Mouse (Mus musculus): Measurements from ENCODE around the gene Ank3. TPM values are rescaled to one million over a fixed set of nuclear protein-coding genes. Genes with fewer than 3 reads are reported as not detected.

The Ank3 gene
- polyA plus RNA-seq, 1 experiment from 2014 or later = 68.1 TPM

DNA sequence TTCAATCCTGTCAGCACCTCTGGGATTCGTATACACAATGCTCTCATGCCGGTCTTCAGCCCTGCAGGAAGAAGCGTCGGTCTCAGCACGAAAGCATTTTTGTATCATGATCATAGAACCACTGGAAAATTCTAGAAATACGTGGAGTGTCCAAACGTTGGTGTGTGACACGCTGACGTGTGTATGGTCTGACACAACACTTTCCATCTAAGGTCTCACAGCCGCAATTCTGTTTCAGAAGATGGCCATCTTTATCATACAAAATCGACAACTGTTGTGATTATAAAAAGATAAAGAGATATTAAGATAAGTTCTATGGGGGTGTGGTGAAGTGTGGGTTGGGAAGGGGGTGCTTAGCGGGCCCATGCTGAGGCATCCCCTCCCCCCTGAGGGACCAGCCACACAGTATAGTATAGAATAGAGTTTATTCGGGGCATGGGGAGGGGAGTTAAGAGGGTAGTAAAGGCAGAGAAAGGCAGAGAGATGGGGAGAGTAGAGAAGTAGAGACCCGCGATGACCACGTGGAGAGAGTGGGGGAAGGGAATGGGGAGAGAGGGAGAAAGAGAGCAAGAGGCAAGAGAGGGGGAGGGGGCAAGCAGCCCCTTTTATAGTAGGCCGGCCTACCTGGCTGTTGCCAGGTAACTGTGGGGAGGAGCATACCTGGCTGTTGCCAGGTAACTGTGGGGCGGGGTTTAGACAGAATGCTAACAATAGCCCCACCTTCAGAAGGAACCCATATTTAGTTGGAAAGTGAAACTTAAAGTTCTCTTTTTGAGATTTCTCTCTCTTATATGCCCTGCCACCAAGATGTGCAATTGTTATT is 172.1 kb downstream of the Ank3 start:
- H3K4me2 ChIP-seq = peak overlapping the region; percentile 50
- no peaks in the 10 kb centered on the region for H3K9me3 ChIP-seq
- no peak for ATAC-seq (ENCODE audit: low FRiP score)
- peaks cover 33% of the 10 kb centered on the region; the same call in 1 of the 2 replicates for H3K27me3 ChIP-seq
- H3K4me1 ChIP-seq = peaks cover 47% of the 10 kb centered on the region
- peak overlapping the region; percentile 22 for H3K4me3 ChIP-seq (replicated peaks)
- no peak overlapping the region for H3K9ac ChIP-seq
- H3K36me3 ChIP-seq (replicated peaks) = no peaks in the 10 kb centered on the region
- no peak overlapping the region for H3K27ac ChIP-seq
- WGBS = 43% methylated on average over 18 of the region's 18 CpGs

DNA sequence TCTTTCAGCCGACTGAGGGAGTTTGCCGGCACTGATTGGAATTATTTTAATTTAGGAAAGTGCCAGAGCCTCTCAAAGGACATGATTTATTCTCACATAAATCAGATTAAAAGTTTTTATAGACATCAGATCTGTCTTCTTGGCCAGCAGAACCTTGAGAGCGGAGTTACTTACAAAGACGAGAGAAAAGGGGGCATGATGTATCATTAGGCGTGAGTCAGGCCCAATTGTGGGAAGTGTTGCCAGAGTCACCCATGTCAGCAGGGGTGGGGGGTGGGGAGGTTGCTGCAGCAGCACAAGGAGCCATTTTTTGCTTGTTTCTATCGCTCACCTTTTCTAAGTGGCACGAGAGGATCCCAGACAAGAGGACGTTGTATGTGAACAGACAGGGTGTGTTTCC is 172.8 kb downstream of the Ank3 start:
- Histone ChIP-seq H3K27me3 (peaks cover 33% of the 10 kb centered on the region; the same call in 1 of the 2 replicates), H3K36me3 (replicated peaks) (no peaks in the 10 kb centered on the region), H3K9ac (no peak overlapping the region), H3K27ac (no peak overlapping the region), H3K4me2 (peak overlapping the region; percentile 50), H3K9me3 (no peaks in the 10 kb centered on the region), H3K4me1 (peaks cover 51% of the 10 kb centered on the region), H3K4me3 (replicated peaks) (peak overlapping the region; percentile 22)
- no peak for ATAC-seq (ENCODE audit: low FRiP score)
- WGBS = under 1% methylated on average over 8 of the region's 8 CpGs

DNA sequence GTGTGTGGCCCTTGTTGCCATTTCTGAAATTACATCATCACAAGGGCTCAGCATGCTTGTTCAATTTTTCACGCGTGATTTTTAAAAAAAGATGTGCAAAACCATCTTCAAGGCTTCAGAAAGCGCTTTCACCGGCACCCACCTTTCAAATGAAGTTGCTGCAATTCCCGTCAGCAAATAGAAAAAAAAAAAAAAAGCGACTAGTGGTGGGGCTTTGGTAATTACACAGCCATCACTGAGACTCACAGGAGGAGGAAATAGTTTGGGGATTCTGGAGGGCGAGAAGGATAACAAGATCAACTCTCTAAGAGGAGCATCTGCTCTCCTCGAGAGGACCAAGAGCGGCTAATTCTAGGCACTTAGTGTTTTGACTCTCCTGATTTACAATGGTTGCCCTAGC is 173.4 kb downstream of the Ank3 start:
- H3K27ac ChIP-seq = no peak overlapping the region
- peaks cover 51% of the 10 kb centered on the region for H3K4me1 ChIP-seq
- H3K4me3 ChIP-seq (replicated peaks) = peak overlapping the region; percentile 22
- H3K9ac ChIP-seq = no peak overlapping the region
- no peaks in the 10 kb centered on the region for H3K36me3 ChIP-seq (replicated peaks)
- H3K9me3 ChIP-seq = no peaks in the 10 kb centered on the region
- 2% methylated on average over 9 of the region's 9 CpGs for WGBS
- H3K4me2 ChIP-seq = peak overlapping the region; percentile 50
- no peak for ATAC-seq (ENCODE audit: low FRiP score)
- H3K27me3 ChIP-seq = peaks cover 33% of the 10 kb centered on the region; the same call in 1 of the 2 replicates

DNA sequence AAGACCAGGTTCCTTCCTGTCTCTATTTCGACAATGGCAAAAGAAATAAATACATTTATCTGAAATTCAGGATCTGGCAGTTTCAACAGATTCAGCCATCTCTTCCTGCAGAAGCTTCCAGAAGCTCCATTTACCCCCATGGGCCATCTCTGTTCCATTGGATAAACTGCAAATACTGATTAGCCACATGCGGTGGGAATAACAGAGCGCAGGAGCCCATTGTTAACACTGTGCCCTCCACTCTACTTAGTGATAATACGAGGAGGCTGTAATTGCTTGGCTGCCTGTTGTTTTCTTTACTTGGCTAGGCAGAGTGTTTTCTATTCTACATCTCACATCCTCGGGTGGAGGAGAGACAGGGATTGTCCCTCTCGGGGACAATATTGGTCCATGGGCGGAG is 174.5 kb downstream of the Ank3 start:
- ATAC-seq (ENCODE audit: low FRiP score) = 0 out of 2 replicates have a peak, but pooled peaks have one; percentile 5

DNA sequence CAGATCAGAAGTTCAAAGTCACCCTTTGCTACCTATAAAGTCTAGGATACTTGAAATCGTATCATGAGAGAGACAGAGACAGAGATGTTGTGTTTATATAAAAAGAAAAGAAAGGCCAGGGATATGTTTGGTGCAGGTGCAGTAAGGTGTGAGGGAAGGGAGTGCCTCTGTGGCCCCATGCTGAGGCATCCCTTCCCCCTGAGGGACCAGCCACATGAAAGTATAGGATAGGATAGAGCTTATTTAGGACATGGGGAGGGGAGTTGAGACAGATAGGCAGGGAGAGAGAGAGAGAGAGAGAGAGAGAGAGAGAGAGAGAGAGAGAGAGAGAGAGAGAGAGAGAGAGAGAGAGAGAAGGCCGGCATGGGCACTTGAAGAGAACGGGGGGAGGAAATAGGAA is 175.2 kb downstream of the Ank3 start:
- peaks cover 59% of the 10 kb centered on the region for H3K4me1 ChIP-seq
- H3K27me3 ChIP-seq = peaks cover 33% of the 10 kb centered on the region; the same call in 1 of the 2 replicates
- H3K36me3 ChIP-seq (replicated peaks) = no peaks in the 10 kb centered on the region
- H3K4me2 ChIP-seq = peak overlapping the region; percentile 43
- peak overlapping the region; percentile 11; the same call in 1 of the 2 replicates for H3K4me3 ChIP-seq (replicated peaks)
- no peak overlapping the region for H3K9ac ChIP-seq
- H3K27ac ChIP-seq = peak overlapping the region; percentile 61; the same call in 1 of the 2 replicates
- no peaks in the 10 kb centered on the region for H3K9me3 ChIP-seq
- ATAC-seq (ENCODE audit: low FRiP score) = no peak
- WGBS = 7% methylated on average over 3 of the region's 3 CpGs

More for the DNA sequence above, 174.5 kb downstream of the Ank3 start:
- Histone ChIP-seq H3K9ac (no peak overlapping the region), H3K4me2 (no peak overlapping the region), H3K4me1 (peaks cover 58% of the 10 kb centered on the region), H3K36me3 (replicated peaks) (no peaks in the 10 kb centered on the region), H3K27ac (peak overlapping the region; percentile 61), H3K4me3 (replicated peaks) (no peak overlapping the region), H3K9me3 (no peaks in the 10 kb centered on the region), H3K27me3 (peaks cover 33% of the 10 kb centered on the region; the same call in 1 of the 2 replicates)
- WGBS = 16% methylated on average over 7 of the region's 7 CpGs

DNA sequence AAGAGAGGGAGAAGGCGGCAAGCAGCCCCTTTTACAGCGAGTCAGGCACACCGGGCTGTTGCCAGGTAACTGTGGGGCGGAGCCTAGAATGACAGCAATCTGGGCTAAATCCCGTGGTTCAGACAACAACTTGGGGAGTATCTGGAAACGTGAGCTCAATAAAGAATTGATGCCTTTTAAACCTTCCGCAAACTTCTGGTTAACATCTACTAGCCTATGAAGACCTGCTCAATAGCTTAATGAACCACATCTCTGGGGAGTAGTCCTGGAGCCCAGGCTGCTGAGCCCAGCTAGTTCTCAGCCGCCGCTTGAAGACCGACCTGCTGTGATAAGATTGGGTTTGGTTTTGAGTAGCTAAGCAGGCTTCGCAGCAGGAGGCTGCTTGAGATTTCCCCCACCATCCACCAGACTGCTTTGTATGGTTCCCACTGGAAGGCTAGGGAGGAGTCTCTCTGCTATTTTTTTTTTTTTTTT is 175.7 kb downstream of the Ank3 start:
- H3K4me2 ChIP-seq = peak overlapping the region; percentile 43
- H3K27ac ChIP-seq = peak overlapping the region; percentile 61; the same call in 1 of the 2 replicates
- H3K27me3 ChIP-seq = peaks cover 33% of the 10 kb centered on the region; the same call in 1 of the 2 replicates
- H3K9ac ChIP-seq = no peak overlapping the region
- peak; percentile 60 for ATAC-seq (ENCODE audit: low FRiP score)
- WGBS = under 1% methylated on average over 11 of the region's 11 CpGs
- H3K9me3 ChIP-seq = no peaks in the 10 kb centered on the region
- H3K36me3 ChIP-seq (replicated peaks) = no peaks in the 10 kb centered on the region
- H3K4me3 ChIP-seq (replicated peaks) = peak overlapping the region; percentile 11; the same call in 1 of the 2 replicates
- peaks cover 59% of the 10 kb centered on the region for H3K4me1 ChIP-seq

DNA sequence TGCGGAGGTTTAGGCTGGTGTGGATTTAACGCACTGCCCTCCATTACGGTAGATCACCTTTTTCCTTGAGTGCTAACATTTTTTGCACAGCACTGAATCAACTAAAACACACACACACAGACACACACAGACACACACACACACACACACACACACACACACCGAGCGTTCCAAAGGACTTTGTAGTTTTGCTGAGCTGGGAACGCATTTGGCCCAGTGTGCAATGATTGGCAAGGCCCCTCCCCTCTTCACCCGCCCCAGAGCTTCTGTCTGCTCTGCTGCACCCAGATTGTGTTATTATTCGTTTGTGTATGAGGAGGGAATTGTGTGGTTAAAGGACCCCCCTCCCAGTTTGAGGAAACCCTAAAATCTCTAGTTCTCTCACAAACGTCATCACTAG is 176.3 kb downstream of the Ank3 start:
- Histone ChIP-seq H3K36me3 (replicated peaks) (no peaks in the 10 kb centered on the region), H3K9ac (no peak overlapping the region), H3K4me1 (peaks cover 64% of the 10 kb centered on the region), H3K9me3 (no peaks in the 10 kb centered on the region), H3K27me3 (peaks cover 33% of the 10 kb centered on the region; the same call in 1 of the 2 replicates), H3K4me3 (replicated peaks) (no peak overlapping the region), H3K4me2 (no peak overlapping the region), H3K27ac (no peak overlapping the region)
- 23% methylated on average over 9 of the region's 9 CpGs for WGBS
- ATAC-seq (ENCODE audit: low FRiP score) = no peak

DNA sequence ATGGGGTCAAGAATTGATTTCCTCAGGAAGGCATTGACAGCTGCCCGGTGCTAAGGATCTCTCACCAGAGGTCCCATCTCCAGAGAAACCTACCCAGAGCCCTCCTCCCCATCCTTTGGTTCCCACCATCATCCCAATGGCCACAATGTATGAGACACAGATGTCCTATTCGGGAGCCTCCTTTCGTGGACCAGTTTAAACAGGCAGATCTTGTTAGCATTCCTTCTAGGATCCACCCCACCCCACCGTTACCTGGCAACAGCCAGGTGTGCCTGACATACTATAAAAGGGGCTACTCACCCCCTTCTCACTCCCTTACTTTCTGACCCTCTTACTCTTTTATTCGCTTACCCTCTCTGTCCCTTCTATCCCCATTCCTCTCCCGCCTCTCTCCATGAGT is 176.9 kb downstream of the Ank3 start:
- no peaks in the 10 kb centered on the region for H3K36me3 ChIP-seq (replicated peaks)

DNA sequence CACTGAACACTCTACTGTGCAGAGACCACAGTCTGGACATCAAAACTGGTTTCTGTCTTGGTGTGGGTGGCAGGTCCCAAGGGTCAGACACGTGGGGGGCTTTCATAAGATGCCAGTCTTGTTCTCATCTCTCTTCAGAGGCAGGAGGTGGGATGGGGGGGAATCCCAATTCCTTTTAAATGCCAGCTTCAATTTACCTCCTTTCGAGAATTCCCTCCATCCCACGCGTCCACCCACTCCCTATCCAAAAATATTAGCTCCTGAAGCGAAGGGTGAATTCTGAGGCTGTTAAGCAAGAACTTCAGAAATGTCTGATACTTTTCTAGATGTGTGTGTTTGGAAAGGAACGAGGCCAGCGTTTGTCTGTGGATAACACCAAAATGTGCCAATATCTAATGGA is 177.7 kb downstream of the Ank3 start:
- Histone ChIP-seq H3K27ac (no peak overlapping the region), H3K4me2 (no peak overlapping the region), H3K4me1 (peaks cover 56% of the 10 kb centered on the region), H3K9me3 (no peaks in the 10 kb centered on the region), H3K9ac (no peak overlapping the region), H3K4me3 (replicated peaks) (no peak overlapping the region), H3K36me3 (replicated peaks) (no peaks in the 10 kb centered on the region), H3K27me3 (peaks cover 25% of the 10 kb centered on the region; the same call in 1 of the 2 replicates)
- WGBS = 89% methylated on average over 7 of the region's 7 CpGs
- ATAC-seq (ENCODE audit: low FRiP score) = no peak

More for the DNA sequence above, 176.9 kb downstream of the Ank3 start:
- H3K9ac ChIP-seq = no peak overlapping the region
- H3K27ac ChIP-seq = no peak overlapping the region
- no peaks in the 10 kb centered on the region for H3K9me3 ChIP-seq
- H3K4me2 ChIP-seq = no peak overlapping the region
- no peak overlapping the region for H3K4me3 ChIP-seq (replicated peaks)
- H3K27me3 ChIP-seq = peaks cover 33% of the 10 kb centered on the region; the same call in 1 of the 2 replicates
- no peak for ATAC-seq (ENCODE audit: low FRiP score)
- H3K4me1 ChIP-seq = peaks cover 64% of the 10 kb centered on the region
- 66% methylated on average over 6 of the region's 6 CpGs for WGBS

DNA sequence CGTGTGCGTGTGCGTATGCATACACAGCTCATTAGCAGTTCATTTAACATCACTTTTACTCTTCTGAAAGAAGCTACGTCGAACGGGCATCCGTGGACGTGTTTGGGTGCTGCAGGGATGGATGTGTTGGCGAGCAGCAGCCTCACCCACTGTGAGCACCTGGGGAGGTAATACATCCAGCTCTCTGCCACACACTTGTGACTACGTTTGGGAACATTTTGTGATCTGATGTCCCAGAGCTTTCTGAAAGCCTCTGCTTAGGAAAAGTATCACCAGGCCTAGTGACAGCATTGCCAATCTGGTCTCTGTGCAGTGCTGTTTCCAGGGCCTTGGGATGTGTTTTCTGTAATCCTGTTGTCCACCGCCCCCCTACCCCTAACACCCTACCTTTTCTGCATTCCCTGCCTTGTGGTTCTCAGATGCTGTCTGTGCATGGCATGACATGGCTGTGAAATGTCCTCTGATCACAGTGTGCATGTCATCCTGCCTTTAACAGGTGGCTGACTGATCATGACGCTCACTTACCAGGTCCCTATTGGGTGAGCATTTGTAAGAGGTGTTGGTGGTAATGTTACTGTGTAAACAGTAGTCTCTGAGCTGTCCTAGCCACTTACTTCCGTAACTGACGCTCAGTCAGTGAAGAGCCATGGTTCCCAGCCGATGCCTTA is 178.6 kb downstream of the Ank3 start:
- Histone ChIP-seq H3K36me3 (replicated peaks) (no peaks in the 10 kb centered on the region), H3K9ac (no peak overlapping the region), H3K4me1 (peaks cover 48% of the 10 kb centered on the region), H3K4me3 (replicated peaks) (no peak overlapping the region), H3K4me2 (no peak overlapping the region), H3K27ac (no peak overlapping the region), H3K27me3 (peaks cover 22% of the 10 kb centered on the region; the same call in 1 of the 2 replicates), H3K9me3 (no peaks in the 10 kb centered on the region)
- ATAC-seq (ENCODE audit: low FRiP score) = no peak
- 81% methylated on average over 15 of the region's 15 CpGs for WGBS

DNA sequence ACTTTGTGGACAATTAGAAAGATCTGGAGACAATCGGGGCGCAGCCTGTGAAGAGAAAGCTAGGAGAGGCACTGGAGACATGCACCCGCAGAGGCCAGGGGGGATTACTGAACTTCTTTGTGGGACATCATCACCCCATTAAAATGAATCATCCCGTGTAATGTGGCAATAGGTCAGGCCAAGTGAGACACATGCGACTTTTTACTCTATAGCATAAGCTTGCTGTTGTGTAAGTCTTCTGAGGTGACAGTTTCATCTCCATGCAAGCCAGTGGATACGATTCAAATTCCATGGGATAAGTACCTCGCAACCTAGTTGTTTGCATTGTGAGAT is 179.1 kb downstream of the Ank3 start:
- H3K4me1 ChIP-seq = peaks cover 42% of the 10 kb centered on the region
- H3K9me3 ChIP-seq = no peaks in the 10 kb centered on the region
- no peak overlapping the region for H3K4me2 ChIP-seq
- WGBS = 83% methylated on average over 7 of the region's 7 CpGs
- H3K27me3 ChIP-seq = peaks cover 19% of the 10 kb centered on the region; the same call in 1 of the 2 replicates
- no peak for ATAC-seq (ENCODE audit: low FRiP score)
- H3K36me3 ChIP-seq (replicated peaks) = no peaks in the 10 kb centered on the region
- no peak overlapping the region for H3K4me3 ChIP-seq (replicated peaks)
- H3K27ac ChIP-seq = no peak overlapping the region
- H3K9ac ChIP-seq = no peak overlapping the region

DNA sequence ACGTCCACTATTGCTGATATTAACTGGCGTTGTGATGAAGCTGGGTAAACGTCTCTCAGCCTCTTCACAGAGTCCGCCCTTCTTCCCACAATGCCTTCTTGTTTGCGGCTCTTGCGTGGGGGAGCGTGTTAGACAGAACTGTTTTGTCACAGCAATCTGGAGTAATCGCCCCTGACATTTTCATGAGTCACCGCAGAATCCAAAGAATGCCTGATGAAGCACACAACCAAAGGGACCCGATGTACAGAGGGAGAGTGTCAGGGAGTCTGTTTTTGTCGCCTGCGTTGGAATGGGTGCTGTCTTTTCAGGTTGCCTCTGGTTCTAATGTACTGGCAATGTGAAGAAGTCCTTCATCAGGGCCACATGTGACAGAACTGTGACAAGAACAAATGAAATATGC is 181.0 kb downstream of the Ank3 start:
- Histone ChIP-seq H3K27me3 (0 out of 2 replicates have a peak, but pooled peaks cover 3% of the 10 kb centered on the region), H3K27ac (no peak overlapping the region), H3K9ac (no peak overlapping the region), H3K4me3 (replicated peaks) (no peak overlapping the region), H3K36me3 (replicated peaks) (no peaks in the 10 kb centered on the region), H3K4me2 (no peak overlapping the region), H3K9me3 (no peaks in the 10 kb centered on the region), H3K4me1 (peaks cover 38% of the 10 kb centered on the region)
- WGBS = 75% methylated on average over 12 of the region's 12 CpGs
- ATAC-seq (ENCODE audit: low FRiP score) = no peak
